Mouse (Mus musculus) midbrain, postnatal 0 days (tissue): ENCODE data around the gene Nhsl2. TPM values are rescaled to one million over a fixed set of nuclear protein-coding genes. Genes with fewer than 3 reads are reported as not detected.

Experiments
- ATAC-seq: fragments of 200-750 bp; cut with Nextera tagmentation; 2 replicates; pipeline ENCODE4 v1.8.0; 2017; ENCODE audit warnings: moderate number of reproducible peaks, mild to moderate bottlenecking, moderate TSS enrichment, moderate library complexity; ENCODE audit not compliant: low FRiP score
- DNase-seq: peaks from one replicate; pipeline ENCODE4 v3.0.0-alpha.2; 2015; ENCODE audit warnings: low spot score
- H3K27ac ChIP-seq: fragments of 300-500 bp; sonication (generic); 2 replicates; pipeline ENCODE4 v1.5.1; 2014; ENCODE audit warnings: low read depth, mild to moderate bottlenecking, low read length, mixed read lengths
- H3K27me3 ChIP-seq: fragments of 300-500 bp; sonication (generic); 2 replicates; pipeline ENCODE4 v1.6.1; 2014; ENCODE audit warnings: low read length, control low read depth, mixed read lengths; ENCODE audit not compliant: insufficient read depth
- H3K36me3 ChIP-seq: fragments of 300-500 bp; sonication (generic); 2 replicates; pipeline ENCODE4 v1.6.1; 2014; ENCODE audit warnings: low read length, control low read depth, mixed read lengths; ENCODE audit not compliant: insufficient read depth
- H3K4me1 ChIP-seq: fragments of 300-500 bp; sonication (generic); 2 replicates; pipeline ENCODE4 v1.6.1; 2014; ENCODE audit warnings: mild to moderate bottlenecking, control low read depth, antibody characterized with exemption, low read length, mixed read lengths; ENCODE audit not compliant: insufficient read depth
- H3K4me2 ChIP-seq: fragments of 300-500 bp; sonication (generic); 2 replicates; pipeline ENCODE4 v1.6.1; 2014; ENCODE audit warnings: low read depth, mild to moderate bottlenecking, low read length, mixed read lengths; ENCODE audit not compliant: poor library complexity, severe bottlenecking
- H3K4me3 ChIP-seq: fragments of 300-500 bp; sonication (generic); 2 replicates; pipeline ENCODE4 v1.5.1; 2014; ENCODE audit warnings: low read depth, mild to moderate bottlenecking, low read length, moderate library complexity
- H3K9ac ChIP-seq: fragments of 300-500 bp; sonication (generic); replicated peaks from 2 replicates; pipeline ENCODE4 v1.6.1; 2014; ENCODE audit warnings: mild to moderate bottlenecking, low read length, moderate library complexity, mixed read lengths; ENCODE audit not compliant: poor library complexity, severe bottlenecking
- H3K9me3 ChIP-seq: fragments of 300-500 bp; sonication (generic); 2 replicates; pipeline ENCODE4 v1.6.1; 2016; ENCODE audit warnings: low read length, control low read depth
- CTCF ChIP-seq: IDR thresholded peaks from 2 replicates; pipeline ENCODE4 v1.5.1; 2016; ENCODE audit warnings: antibody characterized with exemption, mild to moderate bottlenecking
- WGBS: fragments of 180-500 bp; shearing (Covaris S2); extraction: QIAGEN DNeasy Blood & Tissue Kit; methylation state at CpG from one replicate; pipeline ENCODE4 v1.1.7; 2014; 5-methylcytosine and 5-hydroxymethylcytosine counted together
- polyA plus RNA-seq: library from polyadenylated mRNA; unstranded; fragments of >200 nt; fragmentation: Nextera tagmentation; extraction: Ambion mirVana; gene quantifications from 2 replicates; pipeline ENCODE4 v1.2.1, GENCODE M21; 2015
- total RNA-seq: library from RNA; depleted of rRNA; stranded (reverse); fragments of >200 nt; gene quantifications from 2 replicates; pipeline ENCODE4 v1.2.3, GENCODE M21; 2014

Nhsl2 gene
- total and polyA plus RNA-seq, 2 experiments from 2014 or later = 6.7 to 13.0 TPM

GRCm38 (mm10) chrX:102060243-102060642 lies 211.1 kb downstream of the Nhsl2 start:
- H3K36me3 ChIP-seq = no peaks in the 10 kb centered on the region
- DNase-seq = peak; percentile 68
- no peaks in the 10 kb centered on the region for H3K4me1 ChIP-seq
- no peak overlapping the region for H3K9ac ChIP-seq
- H3K27me3 ChIP-seq = no peaks in the 10 kb centered on the region
- H3K27ac ChIP-seq = no peak overlapping the region
- ATAC-seq = no peak
- H3K4me3 ChIP-seq = no peak overlapping the region
- no peak overlapping the region for H3K4me2 ChIP-seq
- no peaks in the 10 kb centered on the region for H3K9me3 ChIP-seq
- 54% methylated on average over 5 of the region's 5 CpGs for WGBS
- no peak for TF ChIP-seq CTCF

GRCm38 (mm10) chrX:102060891-102061290 lies 211.7 kb downstream of the Nhsl2 start:
- H3K4me3 ChIP-seq = no peak overlapping the region
- no peak overlapping the region for H3K9ac ChIP-seq
- no peaks in the 10 kb centered on the region for H3K4me1 ChIP-seq
- H3K4me2 ChIP-seq = no peak overlapping the region
- 33% methylated on average over 2 of the region's 2 CpGs for WGBS
- no peaks in the 10 kb centered on the region for H3K36me3 ChIP-seq
- no peaks in the 10 kb centered on the region for H3K9me3 ChIP-seq
- H3K27ac ChIP-seq = no peak overlapping the region
- no peaks in the 10 kb centered on the region for H3K27me3 ChIP-seq
- ATAC-seq = no peak
- DNase-seq = peak; percentile 53
- TF ChIP-seq CTCF = no peak

- no peaks in the 10 kb centered on the region for H3K4me1 ChIP-seq
- H3K4me2 ChIP-seq = no peak overlapping the region
- no peaks in the 10 kb centered on the region for H3K27me3 ChIP-seq
- H3K9me3 ChIP-seq = no peaks in the 10 kb centered on the region
- H3K9ac ChIP-seq = no peak overlapping the region
- no peak overlapping the region for H3K27ac ChIP-seq
- ATAC-seq (no peak), DNase-seq (no peak)
- no peak for TF ChIP-seq CTCF
- H3K36me3 ChIP-seq = no peaks in the 10 kb centered on the region
- H3K4me3 ChIP-seq = no peak overlapping the region
- 61% methylated on average over 3 of the region's 3 CpGs for WGBS
Measured at GRCm38 (mm10) chrX:102064062-102064461, 214.9 kb downstream of the Nhsl2 start.

GRCm38 (mm10) chrX:102065213-102065775 lies 216.1 kb downstream of the Nhsl2 start:
- ATAC-seq = no peak
- H3K4me1 ChIP-seq = no peaks in the 10 kb centered on the region
- H3K4me2 ChIP-seq = no peak overlapping the region
- DNase-seq = no peak
- H3K9me3 ChIP-seq = no peaks in the 10 kb centered on the region
- no peaks in the 10 kb centered on the region for H3K36me3 ChIP-seq
- 54% methylated on average over 4 of the region's 4 CpGs for WGBS
- no peak for TF ChIP-seq CTCF
- no peaks in the 10 kb centered on the region for H3K27me3 ChIP-seq
- no peak overlapping the region for H3K27ac ChIP-seq
- H3K9ac ChIP-seq = no peak overlapping the region
- H3K4me3 ChIP-seq = no peak overlapping the region

- peak; percentile 81 for DNase-seq
- H3K4me2 ChIP-seq = no peak overlapping the region
- H3K36me3 ChIP-seq = no peaks in the 10 kb centered on the region
- no peak overlapping the region for H3K4me3 ChIP-seq
- no peaks in the 10 kb centered on the region for H3K9me3 ChIP-seq
- no peak overlapping the region for H3K9ac ChIP-seq
- ATAC-seq = peak; percentile 43
- WGBS = 24% methylated on average over 9 of the region's 9 CpGs
- no peaks in the 10 kb centered on the region for H3K27me3 ChIP-seq
- TF ChIP-seq CTCF = peak; percentile 89
- H3K4me1 ChIP-seq = no peaks in the 10 kb centered on the region
- no peak overlapping the region for H3K27ac ChIP-seq
Measured at GRCm38 (mm10) chrX:102066134-102066533, 216.9 kb downstream of the Nhsl2 start.

GRCm38 (mm10) chrX:102067118-102067517 lies 217.9 kb downstream of the Nhsl2 start:
- no peak for ATAC-seq
- no peak overlapping the region for H3K9ac ChIP-seq
- 60% methylated on average over 6 of the region's 6 CpGs for WGBS
- no peaks in the 10 kb centered on the region for H3K4me1 ChIP-seq
- H3K36me3 ChIP-seq = no peaks in the 10 kb centered on the region
- H3K4me2 ChIP-seq = no peak overlapping the region
- H3K9me3 ChIP-seq = no peaks in the 10 kb centered on the region
- peak; percentile 41 for DNase-seq
- H3K27ac ChIP-seq = no peak overlapping the region
- no peaks in the 10 kb centered on the region for H3K27me3 ChIP-seq
- TF ChIP-seq CTCF = peak; percentile 54
- no peak overlapping the region for H3K4me3 ChIP-seq
